Comparison of ENCODE assay signal across 9 mouse cellular contexts in the genomic region with DNA sequence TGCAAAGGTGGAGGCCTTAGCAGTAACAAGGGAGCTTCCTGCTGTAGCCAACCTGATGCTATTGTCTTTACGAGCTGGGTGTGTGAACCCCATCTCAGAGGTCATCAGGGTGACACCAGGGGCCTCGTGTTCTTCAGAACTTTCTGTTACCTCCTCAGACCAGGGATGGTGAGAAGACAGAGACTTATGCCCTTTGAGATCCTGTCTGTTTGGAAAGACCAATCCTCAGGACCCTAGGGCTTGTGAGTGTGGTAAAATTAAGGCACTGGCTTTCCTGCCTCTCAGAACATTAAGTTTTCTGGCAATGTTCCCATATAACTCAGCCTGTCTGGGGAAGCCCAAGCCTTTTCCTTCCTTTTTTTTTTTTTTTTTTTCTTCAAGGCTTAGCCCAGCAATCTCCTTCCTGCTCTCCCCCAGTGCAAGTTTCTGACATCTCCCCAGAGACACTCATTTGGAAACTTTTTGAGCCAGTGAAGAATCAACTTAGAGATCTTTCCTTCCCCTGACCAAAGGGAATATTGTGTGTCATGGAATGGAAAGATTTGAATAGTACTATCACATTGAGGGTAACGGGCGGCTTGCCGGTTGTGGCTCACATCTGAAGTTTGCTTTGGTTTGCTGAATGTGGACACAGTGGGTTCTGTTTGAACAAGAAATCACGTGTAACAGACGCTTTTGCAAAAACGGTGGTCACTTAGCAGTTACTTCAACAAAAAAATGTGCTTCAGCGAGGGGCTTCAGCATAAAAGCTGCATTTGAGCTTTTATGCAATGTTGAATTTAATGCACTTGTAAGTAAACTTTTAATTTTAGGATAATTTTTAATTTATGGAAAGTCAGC. TPM values are rescaled to one million over a fixed set of nuclear protein-coding genes. Genes with fewer than 3 reads are reported as not detected.
DNase-seq lines count a peak whose midpoint lies in the region; ATAC-seq lines count a peak whose summit lies in the region.
"Had no signal": no experiment of that assay in that cellular context is flagged by ENCODE, and none has a peak within 500 bp of the region (broad histone marks: within the 10 kb centered on the region; RNA-seq: fewer than 3 reads in every experiment).

No protein-coding gene starts in this region.

- H3K36me3 ChIP-seq in limb, embryonic 13.5 days: no peaks in the 10 kb centered on the region
- H3K36me3 ChIP-seq in limb, embryonic 10.5 days: no peaks in the 10 kb centered on the region
- no peaks in the 10 kb centered on the region for H3K36me3 ChIP-seq in intestine, embryonic 16.5 days (ENCODE audit: control insufficient read depth, insufficient read depth, low read length)

- no peaks in the 10 kb centered on the region for H3K9me3 ChIP-seq in limb, embryonic 13.5 days
- H3K9me3 ChIP-seq in limb, embryonic 10.5 days (replicated peaks): no peaks in the 10 kb centered on the region
- H3K9me3 ChIP-seq in intestine, embryonic 16.5 days (ENCODE audit: control insufficient read depth, low read length): no peaks in the 10 kb centered on the region

- H3K4me3 ChIP-seq in limb, embryonic 13.5 days: no peak overlapping the region
- H3K4me3 ChIP-seq in limb, embryonic 10.5 days: no peak overlapping the region
- H3K4me3 ChIP-seq in intestine, embryonic 16.5 days (ENCODE audit: low read length): no peak overlapping the region

- ATAC-seq in limb, embryonic 13.5 days (ENCODE audit: low FRiP score, low read depth): no peak; the same call in 1 of the 2 replicates
- peak; percentile 75 for ATAC-seq in granulocyte monocyte progenitor cell, adult 5-6 weeks (replicated peaks; ENCODE audit: poor library complexity, severe bottlenecking)
- ATAC-seq in intestine, embryonic 16.5 days: peak; percentile 56
- ATAC-seq: Patski had no signal

- DNase-seq in limb, embryonic 10.5 days (ENCODE audit: low spot score): no peak
- peak; percentile 73 for DNase-seq in lung, postnatal 25 days (ENCODE audit: low spot score)
- no peak for DNase-seq in cerebellum, adult 11-12 months
- no peak for DNase-seq in yolk sac, embryonic 10.5 days (ENCODE audit: low spot score)
- no peak for DNase-seq in embryo, embryonic 10 days (ENCODE audit: low spot score)

- no peaks in the 10 kb centered on the region for H3K27me3 ChIP-seq in limb, embryonic 13.5 days
- H3K27me3 ChIP-seq in limb, embryonic 10.5 days (ENCODE audit: low read depth, poor library complexity, severe bottlenecking): no peaks in the 10 kb centered on the region
- no peaks in the 10 kb centered on the region for H3K27me3 ChIP-seq in intestine, embryonic 16.5 days (replicated peaks; ENCODE audit: control insufficient read depth, insufficient read depth, low read length)

- H3K9ac ChIP-seq in limb, embryonic 13.5 days: no peak overlapping the region
- no peak overlapping the region for H3K9ac ChIP-seq in intestine, embryonic 16.5 days (ENCODE audit: low read depth, low read length)

- no peak overlapping the region for H3K4me2 ChIP-seq in limb, embryonic 13.5 days (replicated peaks)
- H3K4me2 ChIP-seq in intestine, embryonic 16.5 days (ENCODE audit: low read depth, low read length): no peak overlapping the region

- peaks cover 18% of the 10 kb centered on the region for H3K4me1 ChIP-seq in limb, embryonic 13.5 days
- peaks cover 12% of the 10 kb centered on the region for H3K4me1 ChIP-seq in limb, embryonic 10.5 days
- peaks cover 2% of the 10 kb centered on the region for H3K4me1 ChIP-seq in intestine, embryonic 16.5 days (ENCODE audit: control insufficient read depth, insufficient read depth, low read length)

- WGBS in limb, embryonic 13.5 days: 54% methylated on average over 9 of the region's 9 CpGs
- 70% methylated on average over 9 of the region's 9 CpGs for WGBS in limb, embryonic 10.5 days
- 51% methylated on average over 9 of the region's 9 CpGs for WGBS in intestine, embryonic 16.5 days

- H3K27ac ChIP-seq in limb, embryonic 13.5 days: 0 out of 2 replicates have a peak overlapping the region, but pooled peaks have one; percentile 15
- no peak overlapping the region for H3K27ac ChIP-seq in limb, embryonic 10.5 days
- 0 out of 2 replicates have a peak overlapping the region, but pooled peaks have one; percentile 33 for H3K27ac ChIP-seq in intestine, embryonic 16.5 days (ENCODE audit: low read length)

RNA-seq across cellular contexts. Expression of gene Entpd1, which starts 35.4 kb away (rescaled TPM):
- polyA plus RNA-seq in limb, embryonic 13.5 days (2015; fragmentation: Nextera tagmentation; extraction: Ambion mirVana): 5.5 and 7.0 TPM in 2 replicates
- polyA plus RNA-seq in limb, embryonic 10.5 days (2016; fragmentation: Nextera tagmentation; extraction: Ambion mirVana): 2.0 and 3.9 TPM in 2 replicates
- 4.0 and 12.1 TPM in 2 replicates for total RNA-seq in granulocyte monocyte progenitor cell, adult 5-6 weeks (2014; fragmentation: Nextera tagmentation)
- 12.8 and 15.0 TPM in 2 replicates for total RNA-seq in granulocyte monocyte progenitor cell, adult 5-6 weeks (2017)
- polyA plus RNA-seq in intestine, embryonic 16.5 days (2015; fragmentation: Nextera tagmentation; extraction: Ambion mirVana): 7.5 and 7.6 TPM in 2 replicates

RNA-seq across cellular contexts. Expression of gene Tctn3, which starts 35.5 kb away (rescaled TPM):
- 13.4 and 14.6 TPM in 2 replicates for polyA plus RNA-seq in limb, embryonic 13.5 days (2015; fragmentation: Nextera tagmentation; extraction: Ambion mirVana)
- 9.2 and 9.4 TPM in 2 replicates for polyA plus RNA-seq in limb, embryonic 10.5 days (2016; fragmentation: Nextera tagmentation; extraction: Ambion mirVana)
- total RNA-seq in granulocyte monocyte progenitor cell, adult 5-6 weeks (2014; fragmentation: Nextera tagmentation): 6.6 and 9.2 TPM in 2 replicates
- total RNA-seq in granulocyte monocyte progenitor cell, adult 5-6 weeks (2017): 3.5 and 4.0 TPM in 2 replicates
- 10.6 and 11.7 TPM in 2 replicates for polyA plus RNA-seq in intestine, embryonic 16.5 days (2015; fragmentation: Nextera tagmentation; extraction: Ambion mirVana)

RNA-seq across cellular contexts. Expression of gene Aldh18a1, which starts 59.3 kb away (rescaled TPM):
- 80.7 and 82.5 TPM in 2 replicates for polyA plus RNA-seq in limb, embryonic 13.5 days (2015; fragmentation: Nextera tagmentation; extraction: Ambion mirVana)
- 93.5 and 96.1 TPM in 2 replicates for polyA plus RNA-seq in limb, embryonic 10.5 days (2016; fragmentation: Nextera tagmentation; extraction: Ambion mirVana)
- 34.7 and 35.8 TPM in 2 replicates for total RNA-seq in granulocyte monocyte progenitor cell, adult 5-6 weeks (2014; fragmentation: Nextera tagmentation)
- 34.4 and 36.8 TPM in 2 replicates for total RNA-seq in granulocyte monocyte progenitor cell, adult 5-6 weeks (2017)
- 299 and 355 TPM in 2 replicates for polyA plus RNA-seq in intestine, embryonic 16.5 days (2015; fragmentation: Nextera tagmentation; extraction: Ambion mirVana)
